Mouse (Mus musculus) lung, postnatal 0 days (tissue): ENCODE results near the gene Cfdp1.

Source experiments
- CTCF ChIP-seq: IDR thresholded peaks from 2 replicates; pipeline ENCODE4 v1.5.1; 2016; ENCODE audit warnings: antibody characterized with exemption, mild to moderate bottlenecking
- EP300 ChIP-seq: IDR thresholded peaks from 2 replicates; pipeline ENCODE4 v1.6.1; 2016; ENCODE audit warnings: antibody characterized with exemption, mild to moderate bottlenecking, control low read depth

DNA sequence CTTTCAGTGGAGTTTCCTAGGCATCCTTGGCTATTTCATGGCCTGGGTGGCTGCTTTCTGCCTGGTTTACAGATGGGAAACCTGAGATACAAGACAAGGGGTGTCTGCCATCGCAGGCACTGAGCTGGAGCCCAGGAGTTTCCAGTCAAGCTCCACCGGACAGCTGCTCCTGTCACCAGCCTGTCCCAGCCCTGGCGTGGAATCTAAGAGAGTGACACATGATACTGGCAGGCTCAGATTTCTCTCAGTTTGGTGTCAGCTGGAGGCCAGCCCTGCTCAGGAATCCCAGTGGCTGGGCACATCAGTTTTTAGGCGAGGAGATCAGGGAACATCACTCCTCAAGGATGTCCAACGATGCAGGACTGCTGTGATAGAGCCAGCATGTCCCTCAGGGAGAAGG is 48.0 kb upstream of the Cfdp1 start:
- TF ChIP-seq CTCF (no peak), EP300 (no peak)
